Mouse (Mus musculus): ENCODE results near the gene Msantd2. TPM values are rescaled to one million over a fixed set of nuclear protein-coding genes. Genes with fewer than 3 reads are reported as not detected.

The Msantd2 gene
- polyA plus RNA-seq (2017; shearing (Covaris generic)) = 5.7 TPM

DNA sequence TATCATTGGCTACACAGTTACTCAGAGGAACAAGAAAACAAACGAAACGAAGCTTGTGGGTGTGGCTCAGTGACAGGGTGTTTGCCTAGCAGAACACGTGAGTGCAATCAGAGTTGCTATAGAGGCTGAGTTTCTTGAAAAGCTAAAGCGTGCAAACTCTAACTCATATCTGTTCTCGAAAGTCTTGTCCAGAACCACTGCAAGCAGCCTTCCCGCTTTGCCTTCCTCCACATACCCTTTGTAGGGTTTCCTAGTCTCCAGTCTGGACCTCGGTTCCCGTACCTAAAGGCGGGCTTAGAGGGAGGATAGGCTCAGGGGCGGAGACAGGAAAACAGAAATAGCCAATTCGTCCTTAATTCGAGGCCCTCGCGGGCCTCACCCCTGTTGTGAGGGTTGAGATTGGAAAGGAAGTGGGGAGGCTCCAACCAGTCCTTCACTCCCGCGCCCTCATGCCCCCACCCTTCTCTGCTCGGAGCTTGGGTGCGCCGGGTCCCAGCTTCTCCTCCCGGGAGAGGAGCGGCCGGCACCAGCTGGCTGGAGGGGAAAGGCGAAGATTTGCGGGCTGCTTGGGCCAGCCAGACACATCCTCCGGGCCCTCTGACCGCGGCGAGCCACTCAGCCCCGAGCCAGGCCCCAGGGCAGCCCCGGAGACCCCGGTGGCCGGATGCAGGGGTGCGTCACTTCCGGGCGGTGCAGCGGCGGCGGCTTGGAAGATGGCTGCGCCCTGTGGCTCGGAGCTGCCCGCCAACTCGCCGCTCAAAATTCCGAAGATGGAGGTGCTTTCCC lies at the start of gene Msantd2:
TSS of gene Msantd2 (plus strand) at position 709 of the 786 bp plus-strand sequence.

GRCm38 (mm10) chr9:37527396-37528224 lies 38.5 kb downstream of the Msantd2 start, which contains the start of gene Esam:
Esam (plus strand) TSS chr9:37528078.

GRCm38 (mm10) chr9:37539170-37540025 lies 50.3 kb downstream of the Msantd2 start, which contains the start of gene Vsig2:
Vsig2 (plus strand) TSS chr9:37539255.

DNA sequence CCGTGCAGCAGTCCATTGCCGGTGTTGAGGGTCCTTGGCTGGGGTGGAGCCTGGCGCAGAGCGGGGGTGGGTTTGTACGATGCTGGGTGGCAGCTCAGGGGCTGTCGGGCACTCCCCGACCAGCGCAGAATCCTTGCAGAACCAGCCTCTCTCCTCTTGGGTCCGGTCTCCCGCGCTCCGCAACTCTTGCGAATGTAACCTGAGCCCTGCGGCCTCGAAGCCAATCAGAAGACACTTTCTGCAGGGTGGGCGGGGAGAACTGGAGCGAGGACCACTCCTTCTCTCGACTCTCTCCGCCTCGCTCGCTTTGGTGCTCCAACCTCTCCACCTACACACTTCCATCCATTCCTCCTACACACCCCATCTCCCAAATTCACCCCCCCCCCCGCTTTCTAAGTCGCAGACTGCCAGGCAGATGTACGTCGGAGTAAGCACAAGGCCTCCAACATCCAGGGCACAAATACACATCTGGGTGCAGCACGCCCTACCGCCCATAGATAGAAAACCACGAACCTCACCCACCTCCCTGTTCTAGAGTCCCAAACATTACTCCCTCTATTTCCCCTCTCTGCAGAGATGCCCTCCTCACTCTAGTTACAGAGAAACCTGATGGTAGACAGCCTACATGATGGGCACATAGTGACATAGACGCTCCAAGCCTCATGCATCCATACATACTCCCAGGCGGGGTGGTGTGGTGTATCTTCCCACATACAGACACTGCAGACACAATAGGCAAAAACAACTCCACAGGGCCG lies 63.6 kb downstream of the Msantd2 start, which contains the start of gene Nrgn:
TSS of gene Nrgn (minus strand) at position 369 of the 758 bp plus-strand sequence.

DNA sequence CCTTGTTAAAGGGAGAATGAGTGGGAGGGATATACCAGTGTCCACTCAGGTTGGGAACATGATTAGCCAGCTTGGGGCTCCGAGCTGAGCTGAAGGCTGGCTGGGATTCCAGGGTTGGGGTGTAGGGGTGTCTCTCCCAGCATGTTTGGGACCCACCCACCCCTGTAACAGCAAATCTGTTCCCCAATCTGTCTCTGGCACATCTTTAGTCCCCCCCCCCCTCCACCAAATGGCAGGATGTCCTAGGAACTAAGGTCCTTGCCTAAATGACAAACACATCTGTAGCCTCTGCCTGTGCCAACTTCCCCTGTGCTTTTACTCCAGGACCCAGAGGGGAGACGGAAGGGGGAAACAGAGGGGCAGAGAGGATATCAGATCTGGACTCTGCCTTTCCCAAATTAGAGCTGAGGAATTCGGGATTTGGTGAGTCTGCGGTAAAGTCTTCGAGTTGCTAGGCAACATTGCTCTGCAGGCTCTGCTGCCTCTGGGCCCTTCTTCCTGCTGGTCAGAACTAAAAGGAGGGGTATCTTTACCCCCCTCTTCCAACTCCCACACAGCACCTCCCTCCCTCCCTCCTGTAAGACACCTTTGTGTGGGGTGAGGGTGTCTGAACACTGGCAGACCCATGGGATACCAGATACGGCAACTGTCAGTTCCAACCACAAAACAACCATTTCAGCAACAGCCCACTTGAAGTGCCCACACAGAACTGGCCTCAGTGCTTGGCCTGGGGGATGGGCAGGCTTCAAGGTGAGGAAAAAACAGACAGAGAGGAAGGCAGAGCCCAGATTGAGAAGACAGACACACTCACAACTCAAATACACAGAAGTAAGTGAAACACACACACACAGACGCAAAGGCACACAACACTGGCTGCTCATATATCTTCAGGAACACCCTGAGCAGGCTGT lies 66.0 kb downstream of the Msantd2 start, which contains the start of gene Siae:
TSS of gene Siae (plus strand) at position 861 of the 911 bp plus-strand sequence.

Other genes with a start within 250 kb of the Msantd2 start
- 5.2 TPM for gene Slc37a2, start 233.6 kb upstream of the Msantd2 start, polyA plus RNA-seq (2017; shearing (Covaris generic))
- 9.7 TPM for gene Ccdc15, start 140.9 kb upstream of the Msantd2 start, polyA plus RNA-seq (2017; shearing (Covaris generic))
- not detected for gene Hepacam, start 122.0 kb upstream of the Msantd2 start, polyA plus RNA-seq (2017; shearing (Covaris generic))
- not detected for gene Robo4, start 87.4 kb upstream of the Msantd2 start, polyA plus RNA-seq (2017; shearing (Covaris generic))
- gene Robo3, start 56.1 kb upstream of the Msantd2 start, polyA plus RNA-seq (2017; shearing (Covaris generic)) = not detected
- gene Esam, start 38.8 kb downstream of the Msantd2 start, polyA plus RNA-seq (2017; shearing (Covaris generic)) = not detected
- not detected for gene Vsig2, start 49.9 kb downstream of the Msantd2 start, polyA plus RNA-seq (2017; shearing (Covaris generic))
- 4.8 TPM for gene Nrgn, start 63.6 kb downstream of the Msantd2 start, polyA plus RNA-seq (2017; shearing (Covaris generic))
- 19.7 TPM for gene Siae, start 66.4 kb downstream of the Msantd2 start, polyA plus RNA-seq (2017; shearing (Covaris generic))
- gene Spa17, start 124.4 kb downstream of the Msantd2 start, polyA plus RNA-seq (2017; shearing (Covaris generic)) = 1.2 TPM
- gene Tbrg1, start 168.0 kb downstream of the Msantd2 start, polyA plus RNA-seq (2017; shearing (Covaris generic)) = 174 TPM
- gene Panx3, start 179.9 kb downstream of the Msantd2 start, polyA plus RNA-seq (2017; shearing (Covaris generic)) = not detected
- gene Olfr160, start 226.9 kb downstream of the Msantd2 start, polyA plus RNA-seq (2017; shearing (Covaris generic)) = not detected